Mouse (Mus musculus) spleen, postnatal 4 days (tissue): Measurements from ENCODE around the gene Dlx3.

Experiments
- DNase-seq, 2 experiments: peaks; one replicate each; pipeline ENCODE4 v3.0.0; 2022; ENCODE audit warnings: low spot score in 2 of 2

The Dlx3 gene

GRCm38 (mm10) chr11:95119990-95120632 lies at the start of gene Dlx3:
Gene Dlx3 (plus strand): TSS chr11:95120119.
- DNase-seq: no peak

GRCm38 (mm10) chr11:95070140-95071107 lies 49.5 kb upstream of the Dlx3 start:
- DNase-seq: no peak

GRCm38 (mm10) chr11:95071266-95071665 lies 48.7 kb upstream of the Dlx3 start:
- DNase-seq: no peak

- no peak for DNase-seq
Observed at GRCm38 (mm10) chr11:95072136-95072535, 47.8 kb upstream of the Dlx3 start.

- DNase-seq: no peak
Observed at GRCm38 (mm10) chr11:95072804-95073203, 47.1 kb upstream of the Dlx3 start.

- DNase-seq: no peak
Observed at GRCm38 (mm10) chr11:95073835-95074234, 46.1 kb upstream of the Dlx3 start.

- no peak for DNase-seq
Observed at GRCm38 (mm10) chr11:95074694-95075093, 45.2 kb upstream of the Dlx3 start.

GRCm38 (mm10) chr11:95075197-95076040 lies 44.5 kb upstream of the Dlx3 start:
- DNase-seq: no peak

GRCm38 (mm10) chr11:95076041-95076535 lies 43.8 kb upstream of the Dlx3 start:
- no peak for DNase-seq

GRCm38 (mm10) chr11:95076536-95077111 lies 43.3 kb upstream of the Dlx3 start, which contains the start of gene Itga3:
Gene Itga3 (minus strand): TSS chr11:95076801.
- no peak for DNase-seq

- no peak for DNase-seq
Observed at GRCm38 (mm10) chr11:95077956-95078355, 42.0 kb upstream of the Dlx3 start.

- DNase-seq: no peak
Observed at GRCm38 (mm10) chr11:95079256-95079875, 40.6 kb upstream of the Dlx3 start.

GRCm38 (mm10) chr11:95080783-95081182 lies 39.1 kb upstream of the Dlx3 start:
- no peak for DNase-seq

- no peak for DNase-seq
Observed at GRCm38 (mm10) chr11:95082896-95083295, 37.0 kb upstream of the Dlx3 start.

- DNase-seq: no peak
Observed at GRCm38 (mm10) chr11:95084175-95084574, 35.7 kb upstream of the Dlx3 start.

GRCm38 (mm10) chr11:95084811-95085382 lies 35.0 kb upstream of the Dlx3 start:
- no peak for DNase-seq

GRCm38 (mm10) chr11:95085710-95086109 lies 34.2 kb upstream of the Dlx3 start:
- no peak for DNase-seq

GRCm38 (mm10) chr11:95086229-95086628 lies 33.7 kb upstream of the Dlx3 start:
- no peak for DNase-seq

- no peak for DNase-seq
Observed at GRCm38 (mm10) chr11:95087301-95088228, 32.4 kb upstream of the Dlx3 start.
